Mouse (Mus musculus): Measurements from ENCODE around the gene Ndufs8.

- TF ChIP-seq CTCF (IDR thresholded peaks at IDR 0.05; ENCODE audit: low read depth) (no peak), EP300 (IDR thresholded peaks at IDR 0.05; ENCODE audit: low read depth) (no peak)
Observed at GRCm38 (mm10) chr19:3935896-3936850, 23.6 kb upstream of the Ndufs8 start.
